In the genomic region with DNA sequence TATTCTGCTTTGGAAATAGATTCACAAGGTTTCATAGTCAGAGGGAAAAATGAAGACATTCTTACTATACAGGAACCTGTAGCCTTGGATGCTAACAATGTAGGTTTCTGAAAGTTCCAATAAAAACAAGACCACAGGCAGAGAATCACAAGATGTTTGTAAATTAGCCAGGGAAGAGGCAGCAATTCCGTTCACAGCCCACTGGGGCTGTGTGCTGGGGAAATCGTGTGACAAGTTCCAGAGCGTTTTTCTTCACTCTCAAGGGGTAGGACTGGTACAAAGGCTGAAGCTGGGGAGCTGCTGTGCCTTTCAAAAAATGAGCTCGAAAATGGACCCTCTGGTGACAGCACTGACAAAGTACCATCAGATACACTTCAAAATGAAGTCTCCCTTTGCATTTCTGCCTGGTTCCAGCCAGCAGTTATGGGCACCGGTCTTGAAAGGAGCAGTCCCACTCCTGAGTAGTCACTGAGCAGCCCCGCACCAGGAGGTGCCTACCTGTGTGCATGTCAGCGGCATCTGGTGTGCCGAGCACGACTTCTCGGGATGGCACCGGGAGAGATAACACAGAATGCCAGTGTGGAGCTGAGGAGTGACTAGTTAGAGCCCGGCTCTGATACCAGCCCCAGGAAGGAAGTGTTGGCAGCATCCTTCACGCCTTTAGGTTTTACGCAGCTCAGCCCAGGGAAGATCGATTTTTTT, we compare ENCODE assay signal across 11 mouse cellular contexts.
A peak's percentile ranks its signal among the peaks of the same experiment; 100 is the strongest.
DNase-seq lines count a peak whose midpoint lies in the region; ATAC-seq and TF ChIP-seq lines count a peak whose summit lies in the region.
"Had no signal": no experiment of that assay in that cellular context is flagged by ENCODE, and none has a peak within 500 bp of the region (broad histone marks: within the 10 kb centered on the region; RNA-seq: fewer than 3 reads in every experiment).

No protein-coding gene starts in this region.

- no peak for TF ChIP-seq POLR2A in heart, adult 2 months (IDR thresholded peaks at IDR 0.05; ENCODE audit: insufficient read depth, low read depth, low read length)

- 34% methylated on average over 15 of the region's 15 CpGs for WGBS in heart, embryonic 13.5 days
- WGBS in heart, adult 2 months = 29% methylated on average over 15 of the region's 15 CpGs
- WGBS in lung, embryonic 14.5 days = 45% methylated on average over 15 of the region's 15 CpGs
- WGBS in lung, postnatal 0 days = 52% methylated on average over 15 of the region's 15 CpGs
- WGBS in forebrain, embryonic 16.5 days = 55% methylated on average over 15 of the region's 15 CpGs

- no peaks in the 10 kb centered on the region for H3K79me2 ChIP-seq in heart, adult 2 months (replicated peaks; ENCODE audit: control insufficient read depth, insufficient read depth, low read length)

- no peak for DNase-seq in heart, adult 2 months
- DNase-seq in lung, embryonic 14.5 days = no peak
- no peak for DNase-seq in lung, postnatal 0 days (ENCODE audit: low spot score)
- DNase-seq in neural tube, embryonic 10.5 days (ENCODE audit: extremely low spot score, low spot score) = peak; percentile 13
- DNase-seq in gastrocnemius, postnatal 14 days = no peak
- DNase-seq: kidney, postnatal 4 days; lung, adult 2 months had no signal

- no peak for TF ChIP-seq EP300 in heart, adult 2 months (IDR thresholded peaks at IDR 0.05; ENCODE audit: insufficient read depth, low read depth, low read length)
- TF ChIP-seq EP300 in lung, postnatal 0 days (IDR thresholded peaks at IDR 0.05) = no peak

- intact Hi-C loops in heart, adult 2 months (cut with DNase I) = no loop called here
- intact Hi-C loops in gastrocnemius, postnatal 14 days (cut with DNase I; ENCODE audit: low total_unique reads) = no loop called here

- H3K36me3 ChIP-seq in heart, embryonic 13.5 days = no peaks in the 10 kb centered on the region
- no peaks in the 10 kb centered on the region for H3K36me3 ChIP-seq in heart, adult 2 months (ENCODE audit: control insufficient read depth, insufficient read depth, low read length)
- H3K36me3 ChIP-seq in lung, embryonic 14.5 days (ENCODE audit: insufficient read depth) = no peaks in the 10 kb centered on the region
- no peaks in the 10 kb centered on the region for H3K36me3 ChIP-seq in lung, postnatal 0 days (ENCODE audit: insufficient read depth, low read length)
- no peaks in the 10 kb centered on the region for H3K36me3 ChIP-seq in forebrain, embryonic 16.5 days (ENCODE audit: control insufficient read depth, insufficient read depth)
- H3K36me3 ChIP-seq: midbrain, embryonic 12.5 days had no signal

- H3K27me3 ChIP-seq in heart, embryonic 13.5 days (replicated peaks) = peaks cover 11% of the 10 kb centered on the region; the same call in 1 of the 2 replicates
- H3K27me3 ChIP-seq in heart, adult 2 months (ENCODE audit: control insufficient read depth, insufficient read depth, low read length) = no peaks in the 10 kb centered on the region
- no peaks in the 10 kb centered on the region for H3K27me3 ChIP-seq in lung, embryonic 14.5 days (ENCODE audit: insufficient read depth, low read length)
- H3K27me3 ChIP-seq in lung, postnatal 0 days (replicated peaks; ENCODE audit: insufficient read depth, low read length) = no peaks in the 10 kb centered on the region
- H3K27me3 ChIP-seq in forebrain, embryonic 16.5 days (replicated peaks; ENCODE audit: control insufficient read depth, insufficient read depth, low read length) = no peaks in the 10 kb centered on the region
- H3K27me3 ChIP-seq: midbrain, embryonic 12.5 days had no signal

- peaks cover 16% of the 10 kb centered on the region for H3K4me1 ChIP-seq in heart, embryonic 13.5 days
- H3K4me1 ChIP-seq in heart, adult 2 months (ENCODE audit: control insufficient read depth, insufficient read depth, low read length) = no peaks in the 10 kb centered on the region
- H3K4me1 ChIP-seq in lung, embryonic 14.5 days (ENCODE audit: insufficient read depth) = 0 out of 2 replicates have a peak, but pooled peaks cover 8% of the 10 kb centered on the region
- no peaks in the 10 kb centered on the region for H3K4me1 ChIP-seq in lung, postnatal 0 days (ENCODE audit: insufficient read depth, low read depth, low read length)
- H3K4me1 ChIP-seq in forebrain, embryonic 16.5 days (replicated peaks; ENCODE audit: control insufficient read depth, insufficient read depth, low read length) = peaks cover 10% of the 10 kb centered on the region

- no peak for TF ChIP-seq CTCF in heart, adult 2 months (IDR thresholded peaks at IDR 0.05)
- no peak for TF ChIP-seq CTCF in lung, embryonic 14.5 days (IDR thresholded peaks at IDR 0.05; ENCODE audit: low read depth)
- no peak for TF ChIP-seq CTCF in lung, postnatal 0 days (IDR thresholded peaks at IDR 0.05)

- peak overlapping the region; percentile 11 for H3K4me3 ChIP-seq in heart, embryonic 13.5 days
- no peak overlapping the region for H3K4me3 ChIP-seq in heart, adult 2 months
- H3K4me3 ChIP-seq in lung, embryonic 14.5 days (ENCODE audit: low read depth, low read length) = no peak overlapping the region
- H3K4me3 ChIP-seq in lung, postnatal 0 days (ENCODE audit: low read depth, low read length) = no peak overlapping the region
- H3K4me3 ChIP-seq in forebrain, embryonic 16.5 days (replicated peaks; ENCODE audit: low read length) = no peak overlapping the region
- H3K4me3 ChIP-seq: midbrain, embryonic 12.5 days had no signal

- peak overlapping the region; percentile 59 for H3K4me2 ChIP-seq in heart, embryonic 13.5 days
- peak overlapping the region; percentile 15; the same call in 1 of the 2 replicates for H3K4me2 ChIP-seq in lung, embryonic 14.5 days
- H3K4me2 ChIP-seq in lung, postnatal 0 days (replicated peaks; ENCODE audit: low read depth, low read length) = no peak overlapping the region
- H3K4me2 ChIP-seq in forebrain, embryonic 16.5 days (ENCODE audit: low read length) = peak overlapping the region; percentile 34
- H3K4me2 ChIP-seq: midbrain, embryonic 12.5 days had no signal

- H3K9ac ChIP-seq in heart, embryonic 13.5 days = peak overlapping the region; percentile 33
- no peak overlapping the region for H3K9ac ChIP-seq in heart, adult 2 months (ENCODE audit: low read depth, low read length)
- no peak overlapping the region for H3K9ac ChIP-seq in lung, embryonic 14.5 days
- H3K9ac ChIP-seq in lung, postnatal 0 days (replicated peaks; ENCODE audit: low read depth) = no peak overlapping the region
- no peak overlapping the region for H3K9ac ChIP-seq in forebrain, embryonic 16.5 days (replicated peaks; ENCODE audit: low read depth, low read length)
- H3K9ac ChIP-seq: midbrain, embryonic 12.5 days had no signal

- H3K9me3 ChIP-seq in heart, embryonic 13.5 days = no peaks in the 10 kb centered on the region
- no peaks in the 10 kb centered on the region for H3K9me3 ChIP-seq in lung, embryonic 14.5 days (ENCODE audit: low read depth, low read length)
- no peaks in the 10 kb centered on the region for H3K9me3 ChIP-seq in lung, postnatal 0 days (ENCODE audit: low read length)
- no peaks in the 10 kb centered on the region for H3K9me3 ChIP-seq in forebrain, embryonic 16.5 days (ENCODE audit: control insufficient read depth, low read length)
- H3K9me3 ChIP-seq: midbrain, embryonic 12.5 days had no signal

- H3K27ac ChIP-seq in heart, embryonic 13.5 days (replicated peaks) = no peak overlapping the region
- no peak overlapping the region for H3K27ac ChIP-seq in heart, adult 2 months
- no peak overlapping the region for H3K27ac ChIP-seq in lung, embryonic 14.5 days (ENCODE audit: low read depth)
- H3K27ac ChIP-seq in lung, postnatal 0 days (ENCODE audit: low read length) = no peak overlapping the region
- H3K27ac ChIP-seq in forebrain, embryonic 16.5 days (ENCODE audit: low read length) = no peak overlapping the region; the same call in 1 of the 2 replicates
- H3K27ac ChIP-seq: midbrain, embryonic 12.5 days had no signal

- no peak for ATAC-seq in heart, embryonic 13.5 days (ENCODE audit: extremely low read depth, insufficient number of reproducible peaks, low FRiP score, low TSS enrichment)
- no peak for ATAC-seq in lung, embryonic 14.5 days (ENCODE audit: insufficient read depth)
- no peak for ATAC-seq in lung, postnatal 0 days
- ATAC-seq in forebrain, embryonic 16.5 days = no peak
- no peak for ATAC-seq in inflammation-experienced regulatory T-cells, adult 6 months
